Mouse (Mus musculus) spleen, postnatal 4 days (tissue): ENCODE measurements around the gene Otop2.

Experiments
- DNase-seq, 2 experiments: peaks; one replicate each; pipeline ENCODE4 v3.0.0; 2022; ENCODE audit warnings: low spot score in 2 of 2

The Otop2 gene

GRCm38 (mm10) chr11:115297214-115297826 lies 9.6 kb upstream of the Otop2 start, which contains the start of gene Fads6:
Fads6 (minus strand) TSS chr11:115297663.
- DNase-seq: no peak

GRCm38 (mm10) chr11:115298160-115298559 lies 8.8 kb upstream of the Otop2 start:
- DNase-seq: no peak

GRCm38 (mm10) chr11:115300745-115301144 lies 6.2 kb upstream of the Otop2 start:
- no peak for DNase-seq

GRCm38 (mm10) chr11:115301351-115301750 lies 5.6 kb upstream of the Otop2 start:
- no peak for DNase-seq

GRCm38 (mm10) chr11:115303167-115303566 lies 3.8 kb upstream of the Otop2 start:
- no peak for DNase-seq

GRCm38 (mm10) chr11:115308781-115309180 lies 1.8 kb downstream of the Otop2 start:
- DNase-seq: no peak

- DNase-seq: no peak
Observed at GRCm38 (mm10) chr11:115314249-115314648, 7.3 kb downstream of the Otop2 start.

- DNase-seq: no peak
Observed at GRCm38 (mm10) chr11:115317204-115317603, 10.2 kb downstream of the Otop2 start.

GRCm38 (mm10) chr11:115318245-115319027 lies 11.5 kb downstream of the Otop2 start:
- DNase-seq: no peak

GRCm38 (mm10) chr11:115319704-115320383 lies 12.9 kb downstream of the Otop2 start:
- no peak for DNase-seq

- peak; percentile 41 to 82 for DNase-seq
Observed at GRCm38 (mm10) chr11:115321906-115322693, 15.1 kb downstream of the Otop2 start, which contains the start of gene Ush1g. Ush1g (minus strand) TSS chr11:115322041.

- no peak for DNase-seq
Observed at GRCm38 (mm10) chr11:115323354-115323753, 16.4 kb downstream of the Otop2 start.

GRCm38 (mm10) chr11:115326730-115327129 lies 19.8 kb downstream of the Otop2 start:
- DNase-seq: no peak

- no peak for DNase-seq
Observed at GRCm38 (mm10) chr11:115329339-115329738, 22.4 kb downstream of the Otop2 start.

GRCm38 (mm10) chr11:115334531-115334930 lies 27.6 kb downstream of the Otop2 start, which contains the start of gene Otop3:
Otop3 (plus strand) TSS chr11:115334731.
- no peak for DNase-seq

- DNase-seq: no peak
Observed at GRCm38 (mm10) chr11:115335223-115335622, 28.3 kb downstream of the Otop2 start.

- no peak for DNase-seq
Observed at GRCm38 (mm10) chr11:115336115-115336514, 29.2 kb downstream of the Otop2 start.

GRCm38 (mm10) chr11:115337350-115337749 lies 30.4 kb downstream of the Otop2 start:
- DNase-seq: no peak

GRCm38 (mm10) chr11:115337826-115338225 lies 30.9 kb downstream of the Otop2 start:
- no peak for DNase-seq

- no peak for DNase-seq
Observed at GRCm38 (mm10) chr11:115341246-115341645, 34.3 kb downstream of the Otop2 start.

- no peak for DNase-seq
Observed at GRCm38 (mm10) chr11:115341866-115342265, 34.9 kb downstream of the Otop2 start.

GRCm38 (mm10) chr11:115344967-115345366 lies 38.0 kb downstream of the Otop2 start:
- DNase-seq: no peak
